Mouse (Mus musculus) left cerebral cortex, adult 2 months (tissue): Measurements from ENCODE around the gene Usp19. TPM values are rescaled to one million over a fixed set of nuclear protein-coding genes. Genes with fewer than 3 reads are reported as not detected.

ENCODE experiments used
- DNase-seq, 2 experiments: peaks; one replicate each; pipeline ENCODE4 v3.0.0; 2021 to 2022; ENCODE audit warnings: low spot score in 2 of 2, mixed read lengths in 1 of 2; ENCODE audit errors: extremely low spot score in 1 of 2
- H3K27ac ChIP-seq: fragments of 200-600 bp; 2 replicates; pipeline ENCODE4 v1.8.1; 2022
- H3K4me3 ChIP-seq: fragments of 200-600 bp; 2 replicates; pipeline ENCODE4 v1.8.1; 2022
- CTCF ChIP-seq: fragments of 200-600 bp; IDR thresholded peaks from 2 replicates; pipeline ENCODE4 v1.8.1; 2022; ENCODE audit warnings: antibody characterized with exemption, mild to moderate bottlenecking, moderate library complexity
- intact Hi-C: fragments of 180-260 bp; cut with DNase I; formaldehyde crosslinking; loops from one replicate; pipeline ENCODE4 v1.15.1; 2025
- total RNA-seq, 2 experiments: library from RNA; stranded (reverse); gene quantifications; 2 replicates each; pipeline ENCODE4 v1.2.3; 2021

Usp19 gene
- total RNA-seq, 2 experiments from 2014 or later = 153 to 167 TPM

GRCm38 (mm10) chr9:108545986-108546385 lies 55.6 kb downstream of the Usp19 start:
- no peak overlapping the region for H3K27ac ChIP-seq
- intact Hi-C loops = loop anchor here (10.0 kb wide), 1 partner anchor 181 kb away; no protein-coding TSS in a partner anchor
- no peak for TF ChIP-seq CTCF
- H3K4me3 ChIP-seq = no peak overlapping the region
- DNase-seq = no peak

DNA sequence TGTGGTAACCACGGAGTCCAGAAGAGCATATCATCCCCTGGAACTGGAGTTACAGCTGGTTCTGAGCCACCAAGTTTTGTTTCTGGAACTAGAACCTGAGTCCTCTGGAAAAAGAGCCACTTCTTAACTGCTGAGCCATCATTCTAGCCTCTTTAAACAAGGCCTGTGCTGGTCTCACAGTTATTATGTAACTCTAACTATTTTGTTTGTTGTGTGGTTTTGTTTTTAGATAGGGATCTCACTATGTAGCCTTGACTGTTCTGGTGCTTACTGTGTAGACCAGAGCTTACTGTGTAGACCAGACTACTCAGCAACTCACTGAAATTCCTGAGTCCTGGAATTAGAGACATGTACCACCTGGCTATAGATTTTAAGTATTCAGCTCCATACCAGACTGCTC lies 56.5 kb downstream of the Usp19 start:
- TF ChIP-seq CTCF = no peak
- intact Hi-C loops = loop anchor here (10.0 kb wide), 1 partner anchor 182 kb away; no protein-coding TSS in a partner anchor
- no peak overlapping the region for H3K4me3 ChIP-seq
- no peak for DNase-seq
- H3K27ac ChIP-seq = no peak overlapping the region

Other genes starting within 250 kb of the Usp19 start
- gene Dag1, start 226.6 kb upstream of the Usp19 start, total RNA-seq = 10 to 100 TPM; 77.4 to 77.5 TPM
- gene Nicn1, start 200.2 kb upstream of the Usp19 start, total RNA-seq = 100 to 1,000 TPM; 122 to 130 TPM
- 10 to 100 TPM; 32.1 to 38.0 TPM for gene Amt, start 193.7 kb upstream of the Usp19 start, total RNA-seq
- gene Rhoa, start 184.5 kb upstream of the Usp19 start, total RNA-seq = 100 to 1,000 TPM; 154 to 159 TPM
- 10 to 100 TPM; 29.3 to 35.4 TPM for gene Tcta, start 184.4 kb upstream of the Usp19 start, total RNA-seq
- 10 to 100 TPM; 90.0 to 94.1 TPM for gene Gpx1, start 151.7 kb upstream of the Usp19 start, total RNA-seq
- gene Usp4, start 142.7 kb upstream of the Usp19 start, total RNA-seq = 100 to 1,000 TPM; 122 to 124 TPM
- gene 1700102P08Rik, start 97.8 kb upstream of the Usp19 start, total RNA-seq = 1 to 10 TPM; 2.0 to 3.3 TPM
- under 1 TPM; 0.26 to 0.29 TPM for gene Ccdc36, start 62.1 kb upstream of the Usp19 start, total RNA-seq
- gene BC048562, start 54.1 kb upstream of the Usp19 start, total RNA-seq = not detected
- gene Ccdc71, start 30.1 kb upstream of the Usp19 start, total RNA-seq = 10 to 100 TPM; 31.3 to 44.6 TPM
- gene Klhdc8b, start 29.0 kb upstream of the Usp19 start, total RNA-seq = 10 to 100 TPM; 30.7 to 32.8 TPM
- 10 to 100 TPM; 28.2 to 29.4 TPM for gene Lamb2, start 10.9 kb upstream of the Usp19 start, total RNA-seq
- gene Qars, start 17.1 kb downstream of the Usp19 start, total RNA-seq = 10 to 100 TPM; 75.3 to 78.0 TPM
- gene Qrich1, start 26.2 kb downstream of the Usp19 start, total RNA-seq = 100 to 1,000 TPM; 140 to 155 TPM
- 10 to 100 TPM; 53.5 to 54.1 TPM for gene Impdh2, start 69.7 kb downstream of the Usp19 start, total RNA-seq
- 10 to 100 TPM; 59.6 to 64.8 TPM for gene Ndufaf3, start 76.8 kb downstream of the Usp19 start, total RNA-seq
- 10 to 100 TPM; 93.1 to 94.2 TPM for gene Dalrd3, start 79.3 kb downstream of the Usp19 start, total RNA-seq
- 100 to 1,000 TPM; 107 to 109 TPM for gene Wdr6, start 88.1 kb downstream of the Usp19 start, total RNA-seq
- gene P4htm, start 107.1 kb downstream of the Usp19 start, total RNA-seq = 10 to 100 TPM; 83.8 to 93.6 TPM
- 10 to 100 TPM; 51.7 to 53.8 TPM for gene Arih2, start 158.8 kb downstream of the Usp19 start, total RNA-seq
- gene Slc25a20, start 171.5 kb downstream of the Usp19 start, total RNA-seq = 10 to 100 TPM; 11.5 to 12.3 TPM
- 10 to 100 TPM; 47.0 to 48.3 TPM for gene Prkar2a, start 198.7 kb downstream of the Usp19 start, total RNA-seq